8 mouse cellular contexts compared by ENCODE assay signal in the genomic region with DNA sequence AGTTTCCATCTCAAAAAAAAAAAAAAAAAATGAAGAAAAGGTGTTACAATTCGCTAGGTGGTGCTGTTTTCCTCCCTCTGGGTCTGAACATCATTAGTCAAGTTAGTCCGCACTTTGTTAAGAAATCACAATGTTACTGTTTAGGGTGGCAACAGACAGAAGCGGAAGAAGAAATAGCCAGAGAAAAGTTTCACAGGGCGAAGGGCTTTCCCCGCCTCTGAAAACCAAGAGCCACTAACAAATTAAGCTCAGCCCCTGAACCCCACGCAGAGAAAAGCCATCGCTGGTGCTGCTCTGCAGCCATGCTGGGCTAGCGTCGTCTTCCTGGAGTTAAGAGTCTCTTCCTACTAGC. TPM values are rescaled to one million over a fixed set of nuclear protein-coding genes. Genes with fewer than 3 reads are reported as not detected.
DNase-seq lines count a peak whose midpoint lies in the region; ATAC-seq lines count a peak whose summit lies in the region.

No protein-coding gene starts in this region.

- peak; percentile 24 to 41 for DNase-seq in left cerebral cortex, postnatal 25 days (ENCODE audit: low spot score in 2 of 2)
- DNase-seq in left cerebral cortex, postnatal 10 days (ENCODE audit: extremely low spot score in 1 of 2, low spot score in 2 of 2): no peak
- peak; percentile 44 for DNase-seq in c-Kit-negative CD71-positive TER-119-positive erythroid progenitor cells, embryonic 14.5 days (ENCODE audit: low read depth, low spot score)
- DNase-seq in forelimb bud, embryonic 11.5 days (ENCODE audit: low read depth, low spot score): peak; percentile 54
- DNase-seq in neural tube, embryonic 10.5 days (ENCODE audit: extremely low spot score, low spot score): peak; percentile 58
- peak; percentile 59 to 60 for DNase-seq in thymus, postnatal 36 days

- peaks cover 6% of the 10 kb centered on the region for H3K27me3 ChIP-seq in hindbrain, embryonic 16.5 days (replicated peaks; ENCODE audit: control insufficient read depth, insufficient read depth, low read length)
- no peaks in the 10 kb centered on the region for H3K27me3 ChIP-seq in liver, embryonic 15.5 days

- under 1% methylated on average over 9 of the region's 9 CpGs for WGBS in hindbrain, embryonic 16.5 days
- 2% methylated on average over 9 of the region's 9 CpGs for WGBS in liver, embryonic 15.5 days (ENCODE audit: insufficient replicate concordance)

- intact Hi-C loops in left cerebral cortex, postnatal 25 days (cut with DNase I): no loop called here
- intact Hi-C loops in left cerebral cortex, postnatal 10 days (cut with DNase I): loop anchor here (5.0 kb wide), 1 partner anchor 114 kb away; no protein-coding TSS in a partner anchor

- no peak overlapping the region for H3K27ac ChIP-seq in hindbrain, embryonic 16.5 days (ENCODE audit: low read depth, low read length)
- peak overlapping the region; percentile 55; the same call in 1 of the 2 replicates for H3K27ac ChIP-seq in liver, embryonic 15.5 days (replicated peaks)

- H3K4me2 ChIP-seq in hindbrain, embryonic 16.5 days (ENCODE audit: low read length): peak overlapping the region; percentile 82
- H3K4me2 ChIP-seq in liver, embryonic 15.5 days: peak overlapping the region; percentile 87

- H3K9ac ChIP-seq in hindbrain, embryonic 16.5 days (ENCODE audit: low read depth, low read length): no peak overlapping the region
- peak overlapping the region; percentile 23; the same call in 1 of the 2 replicates for H3K9ac ChIP-seq in liver, embryonic 15.5 days

- no peak for ATAC-seq in hindbrain, embryonic 16.5 days
- ATAC-seq in liver, embryonic 15.5 days (ENCODE audit: insufficient read depth): no peak

- H3K4me3 ChIP-seq in hindbrain, embryonic 16.5 days (ENCODE audit: low read length): peak overlapping the region; percentile 42
- peak overlapping the region; percentile 95 for H3K4me3 ChIP-seq in liver, embryonic 15.5 days (replicated peaks)

- no peaks in the 10 kb centered on the region for H3K9me3 ChIP-seq in hindbrain, embryonic 16.5 days (ENCODE audit: control insufficient read depth, low read length)
- H3K9me3 ChIP-seq in liver, embryonic 15.5 days (replicated peaks): no peaks in the 10 kb centered on the region

- peaks cover 16% of the 10 kb centered on the region for H3K4me1 ChIP-seq in hindbrain, embryonic 16.5 days (ENCODE audit: control insufficient read depth, insufficient read depth, low read depth, low read length)
- H3K4me1 ChIP-seq in liver, embryonic 15.5 days (replicated peaks): peaks cover 86% of the 10 kb centered on the region

- no peaks in the 10 kb centered on the region for H3K36me3 ChIP-seq in hindbrain, embryonic 16.5 days (ENCODE audit: control insufficient read depth, insufficient read depth, low read length)
- peaks cover 17% of the 10 kb centered on the region for H3K36me3 ChIP-seq in liver, embryonic 15.5 days (replicated peaks)

RNA-seq across cellular contexts. Expression of gene Ezr, which starts 4.3 kb away (rescaled TPM):
- 10 to 100 TPM; 44.7 to 55.6 TPM for total RNA-seq in left cerebral cortex, postnatal 25 days (2021)
- total RNA-seq in left cerebral cortex, postnatal 10 days (2021): 10 to 100 TPM; 23.8 to 39.2 TPM
- 69.9 and 73.3 TPM in 2 replicates for polyA plus RNA-seq in hindbrain, embryonic 16.5 days (2015; fragmentation: Nextera tagmentation; extraction: Ambion mirVana)
- 48.3 and 49.4 TPM in 2 replicates for polyA plus RNA-seq in liver, embryonic 15.5 days (2015; fragmentation: Nextera tagmentation; extraction: Ambion mirVana)

Comparison
In these comparisons a context has a peak if more than half of its experiments do, and no peak if none do; other contexts are left out.
1. DNase-seq: peak in left cerebral cortex, postnatal 25 days (2 of 2), c-Kit-negative CD71-positive TER-119-positive erythroid progenitor cells, embryonic 14.5 days (single experiment), forelimb bud, embryonic 11.5 days (single experiment), neural tube, embryonic 10.5 days (single experiment) and thymus, postnatal 36 days (2 of 2); none in left cerebral cortex, postnatal 10 days (0 of 2).